Mouse (Mus musculus): ENCODE measurements around the gene Gm16485. TPM values are rescaled to one million over a fixed set of nuclear protein-coding genes. Genes with fewer than 3 reads are reported as not detected.

Gm16485 gene
- not detected for total RNA-seq (2023)

GRCm38 (mm10) chr9:8971491-8971890 lies at the start of gene Gm16485:
Gm16485 (plus strand) TSS chr9:8971791.

Other genes with a start within 250 kb of the Gm16485 start
- not detected for gene Pgr, start 72.0 kb upstream of the Gm16485 start, total RNA-seq (2023)